Mouse (Mus musculus): ENCODE measurements around the gene Krt80.
"Not testable (repeated sequence)": the region's sequence is repeated elsewhere in the genome, so short reads cannot be mapped to it uniquely, and the experiment has no call there.

The Krt80 gene

DNA sequence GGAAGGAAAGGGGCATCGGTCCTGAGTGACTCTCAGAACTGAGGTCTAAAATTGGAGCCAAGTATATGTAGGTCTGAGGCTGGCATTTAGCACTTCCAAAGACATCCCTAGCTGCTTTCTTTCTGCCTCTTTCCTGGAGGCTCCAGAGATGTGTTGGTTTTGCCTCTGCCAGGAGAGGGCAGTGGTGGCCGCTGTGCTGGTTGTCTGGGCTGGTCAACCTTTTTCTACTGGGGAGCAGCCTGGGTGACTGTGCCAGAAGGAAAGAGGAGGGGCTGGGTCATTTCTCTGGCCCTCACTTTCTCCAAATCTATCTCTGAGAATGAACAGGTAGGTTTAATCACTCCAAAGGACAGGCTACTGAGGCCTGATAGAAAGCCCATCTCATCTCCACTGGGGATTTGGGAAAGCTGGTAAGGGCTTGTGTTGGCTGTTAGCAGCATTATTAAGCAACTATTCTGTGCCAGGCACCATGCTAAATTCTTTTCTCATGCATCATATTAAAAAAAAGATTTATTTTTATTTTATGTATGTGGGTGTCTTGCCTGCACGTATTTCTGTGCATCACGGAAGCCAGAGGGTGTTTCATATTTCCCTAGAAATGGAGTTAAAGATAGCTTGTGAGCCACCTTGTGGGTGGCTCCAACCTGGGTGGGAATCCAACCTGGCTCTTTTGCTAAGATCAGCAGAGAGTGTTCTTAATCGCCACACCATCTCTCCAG is 28.0 kb downstream of the Krt80 start:
- peak; percentile 83 for ATAC-seq (ENCODE audit: low TSS enrichment)

- ATAC-seq (ENCODE audit: low TSS enrichment): peak; percentile 82
These were observed 30.4 kb downstream of the Krt80 start for GRCm38 (mm10) chr15:101339537-101339936.

- ATAC-seq (ENCODE audit: low TSS enrichment): no peak
These were observed 31.6 kb downstream of the Krt80 start for GRCm38 (mm10) chr15:101338359-101338758.

- no peak for ATAC-seq (ENCODE audit: low TSS enrichment)
These were observed 33.3 kb downstream of the Krt80 start for GRCm38 (mm10) chr15:101336474-101337174.

GRCm38 (mm10) chr15:101333648-101334047 is 36.3 kb downstream of the Krt80 start:
- no peak for ATAC-seq (ENCODE audit: low TSS enrichment)

GRCm38 (mm10) chr15:101333165-101333564 is 36.8 kb downstream of the Krt80 start:
- no peak for ATAC-seq (ENCODE audit: low TSS enrichment)

DNA sequence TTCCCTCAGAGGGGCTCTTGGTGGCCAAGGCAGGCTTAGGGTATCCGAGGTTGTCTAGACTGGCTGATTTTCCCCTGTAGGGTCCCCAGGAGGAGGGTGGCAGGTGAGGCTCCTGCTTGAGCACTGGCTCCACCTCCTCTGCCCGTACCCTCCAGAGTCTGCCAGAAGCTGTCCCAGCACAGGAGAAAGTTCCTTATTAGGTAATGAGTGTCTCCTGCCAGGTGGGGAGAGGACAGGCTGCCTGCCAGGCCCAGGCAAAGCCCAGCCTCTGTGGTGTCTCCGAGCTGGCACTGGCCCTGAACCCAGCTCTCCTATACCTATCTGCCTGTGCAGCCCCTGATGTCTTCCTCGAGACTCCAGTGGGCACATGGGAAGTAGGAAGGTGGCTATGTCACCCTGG is 37.6 kb downstream of the Krt80 start:
- no peak for ATAC-seq (ENCODE audit: low TSS enrichment)

DNA sequence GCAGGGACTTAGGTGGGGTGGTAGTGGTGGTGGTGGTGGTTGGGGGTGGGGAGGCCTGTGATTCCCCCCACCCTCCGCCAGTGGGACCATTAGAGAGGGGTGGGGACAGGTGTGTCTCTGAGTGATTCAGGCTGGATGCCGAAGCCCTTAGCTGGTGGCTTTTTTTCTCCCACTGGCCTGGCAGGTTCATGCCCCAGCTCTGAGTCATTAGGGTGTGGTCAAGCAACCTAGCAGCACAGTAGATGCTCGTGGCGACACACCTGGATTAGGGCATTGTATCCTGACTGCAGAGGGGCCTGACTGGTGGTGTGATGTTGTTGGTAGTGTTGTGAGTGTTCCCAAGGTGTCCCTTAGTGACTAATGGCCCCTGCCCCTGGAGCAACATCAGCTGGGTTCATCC is 38.9 kb downstream of the Krt80 start:
- no peak for ATAC-seq (ENCODE audit: low TSS enrichment)

- no peak for ATAC-seq (ENCODE audit: low TSS enrichment)
These were observed 40.4 kb downstream of the Krt80 start for GRCm38 (mm10) chr15:101329564-101329892.

DNA sequence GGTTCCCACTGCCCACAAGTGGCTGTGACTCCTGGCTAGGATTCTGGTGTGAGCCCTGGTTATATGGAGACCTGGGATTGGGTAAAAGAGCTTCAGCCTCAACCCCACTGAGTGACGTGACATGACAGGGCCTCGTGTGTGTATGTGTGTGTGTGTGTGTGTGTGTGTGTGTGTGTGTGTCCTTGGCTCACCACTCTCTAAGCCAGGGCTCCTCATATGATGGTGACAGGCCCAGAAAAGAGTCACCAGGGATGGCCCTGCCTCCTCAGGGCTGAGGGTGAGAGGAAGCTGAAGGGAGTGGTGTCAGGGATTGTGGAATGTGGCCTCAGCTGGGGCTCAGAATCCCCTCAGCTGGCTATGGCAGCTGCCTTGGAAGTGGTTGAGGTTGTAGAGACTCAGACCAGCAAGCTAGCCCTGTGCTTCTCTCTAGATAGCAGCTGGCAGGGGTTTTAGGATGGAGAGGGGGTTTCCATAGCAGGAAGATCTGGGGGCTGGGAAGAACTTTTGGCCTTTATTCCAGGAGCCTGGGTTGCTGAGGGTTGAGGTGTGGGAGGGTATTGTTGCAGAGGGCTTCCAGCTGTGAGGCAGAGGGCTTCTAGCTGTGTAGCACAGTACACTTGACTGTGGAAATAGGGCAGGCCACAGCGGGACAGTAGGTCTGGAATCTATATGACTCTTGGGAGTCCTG is 40.9 kb downstream of the Krt80 start:
- no peak for ATAC-seq (ENCODE audit: low TSS enrichment)

GRCm38 (mm10) chr15:101327282-101327681 is 42.7 kb downstream of the Krt80 start:
- peak; percentile 85 for ATAC-seq (ENCODE audit: low TSS enrichment)

- ATAC-seq (ENCODE audit: low TSS enrichment): no peak
These were observed 43.9 kb downstream of the Krt80 start for GRCm38 (mm10) chr15:101325991-101326534.

DNA sequence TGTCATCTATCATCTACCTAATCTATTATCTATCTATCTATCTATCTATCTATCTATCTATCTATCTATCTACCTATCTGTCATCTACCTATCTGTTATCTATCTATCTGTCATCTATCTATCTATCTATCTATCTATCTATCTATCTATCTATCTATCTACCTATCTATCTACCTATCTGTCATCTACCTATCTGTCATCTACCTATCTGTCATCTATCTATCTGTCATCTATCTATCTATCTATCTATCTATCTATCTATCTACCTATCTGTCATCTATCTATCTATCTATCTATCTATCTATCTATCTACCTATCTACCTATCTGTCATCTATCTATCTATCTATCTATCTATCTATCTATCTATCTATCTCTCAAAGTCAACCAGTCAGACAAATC is 45.6 kb downstream of the Krt80 start:
- ATAC-seq (ENCODE audit: low TSS enrichment): not testable (repeated sequence)

DNA sequence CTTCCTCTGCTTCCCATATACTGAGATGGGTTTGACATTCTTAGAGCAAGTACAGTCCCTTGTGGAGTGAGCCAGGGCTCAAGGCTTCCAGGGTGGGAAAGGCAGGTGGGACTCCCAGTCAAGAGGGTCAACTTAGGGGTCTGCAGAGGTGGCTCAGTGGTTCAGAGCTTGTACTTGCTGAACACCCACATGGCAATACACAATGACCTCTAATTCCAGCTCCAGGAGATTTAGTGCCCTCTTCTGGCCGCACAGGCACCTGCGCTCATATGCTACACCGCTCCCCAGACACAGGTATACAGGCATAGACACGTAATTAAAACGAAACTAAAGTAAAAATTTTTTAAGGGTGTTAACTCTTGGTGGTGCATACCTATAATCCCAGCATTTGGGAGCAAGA is 46.5 kb downstream of the Krt80 start:
- ATAC-seq (ENCODE audit: low TSS enrichment): no peak

GRCm38 (mm10) chr15:101322640-101323039 is 47.3 kb downstream of the Krt80 start:
- no peak for ATAC-seq (ENCODE audit: low TSS enrichment)

- ATAC-seq (ENCODE audit: low TSS enrichment): no peak
These were observed 47.9 kb downstream of the Krt80 start for GRCm38 (mm10) chr15:101322106-101322505.

DNA sequence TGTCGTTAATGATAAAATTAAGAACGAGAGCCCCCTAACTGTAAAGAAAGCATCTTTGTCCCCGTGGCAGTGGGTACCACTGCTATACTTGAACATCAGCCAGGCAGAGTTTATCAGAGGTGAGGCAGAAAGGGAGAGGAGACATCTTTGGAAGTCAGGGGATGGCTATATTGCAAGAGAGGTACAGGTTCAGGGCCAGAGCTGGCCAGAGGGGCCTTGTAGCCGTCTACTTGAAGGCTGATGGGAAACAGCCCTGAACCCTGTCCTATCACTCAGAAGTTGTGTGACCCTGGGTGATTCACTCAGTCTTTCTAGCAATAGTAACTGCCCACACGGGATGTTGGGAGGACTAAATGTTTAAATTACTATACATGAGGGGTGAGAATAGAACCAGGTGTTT is 48.8 kb downstream of the Krt80 start:
- ATAC-seq (ENCODE audit: low TSS enrichment): no peak

- ATAC-seq (ENCODE audit: low TSS enrichment): no peak
These were observed 49.3 kb downstream of the Krt80 start for GRCm38 (mm10) chr15:101320618-101321041.

- ATAC-seq (ENCODE audit: low TSS enrichment): no peak
These were observed 49.8 kb downstream of the Krt80 start for GRCm38 (mm10) chr15:101320010-101320617.

DNA sequence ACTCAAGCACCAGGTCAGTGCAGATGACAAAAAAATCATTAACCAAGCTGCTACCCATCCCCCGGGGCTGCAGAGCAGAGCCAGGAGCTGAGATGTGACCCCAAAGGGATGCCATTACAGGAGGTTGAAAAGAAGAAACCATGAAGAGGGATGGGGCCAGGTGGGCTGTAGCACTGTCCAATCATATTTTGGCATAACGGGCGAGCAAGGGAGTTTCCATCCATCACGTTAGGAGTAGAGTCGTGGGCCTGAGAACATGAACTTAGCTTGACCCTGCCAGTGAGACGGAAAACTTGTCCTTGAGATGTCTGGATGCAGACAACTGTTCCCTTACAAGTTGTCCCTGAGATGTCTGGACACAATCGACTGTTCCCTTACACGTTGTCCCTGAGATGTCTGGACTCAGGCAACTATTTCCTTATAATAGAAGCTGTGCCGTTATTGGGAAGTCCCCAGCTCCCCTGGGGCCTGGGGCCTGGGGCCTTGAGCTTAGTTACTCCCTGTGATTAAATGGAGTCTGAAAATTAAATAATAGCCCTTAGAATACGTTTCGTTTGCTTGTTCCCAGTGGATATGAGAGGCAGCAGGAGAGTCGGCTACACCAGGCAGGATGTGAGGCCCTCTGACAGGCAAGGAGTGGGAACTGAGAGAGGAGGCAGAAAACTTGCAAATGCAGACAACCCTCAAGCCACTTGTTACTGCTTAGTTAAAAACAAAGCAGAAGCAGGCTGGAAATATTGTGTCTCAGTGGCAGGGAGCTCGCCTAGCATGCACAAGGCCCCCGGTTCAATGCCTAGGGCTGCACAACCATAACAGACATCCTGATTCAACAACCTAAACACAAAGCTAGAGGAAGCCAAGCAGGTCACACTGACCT is 50.8 kb downstream of the Krt80 start:
- no peak for ATAC-seq (ENCODE audit: low TSS enrichment)

DNA sequence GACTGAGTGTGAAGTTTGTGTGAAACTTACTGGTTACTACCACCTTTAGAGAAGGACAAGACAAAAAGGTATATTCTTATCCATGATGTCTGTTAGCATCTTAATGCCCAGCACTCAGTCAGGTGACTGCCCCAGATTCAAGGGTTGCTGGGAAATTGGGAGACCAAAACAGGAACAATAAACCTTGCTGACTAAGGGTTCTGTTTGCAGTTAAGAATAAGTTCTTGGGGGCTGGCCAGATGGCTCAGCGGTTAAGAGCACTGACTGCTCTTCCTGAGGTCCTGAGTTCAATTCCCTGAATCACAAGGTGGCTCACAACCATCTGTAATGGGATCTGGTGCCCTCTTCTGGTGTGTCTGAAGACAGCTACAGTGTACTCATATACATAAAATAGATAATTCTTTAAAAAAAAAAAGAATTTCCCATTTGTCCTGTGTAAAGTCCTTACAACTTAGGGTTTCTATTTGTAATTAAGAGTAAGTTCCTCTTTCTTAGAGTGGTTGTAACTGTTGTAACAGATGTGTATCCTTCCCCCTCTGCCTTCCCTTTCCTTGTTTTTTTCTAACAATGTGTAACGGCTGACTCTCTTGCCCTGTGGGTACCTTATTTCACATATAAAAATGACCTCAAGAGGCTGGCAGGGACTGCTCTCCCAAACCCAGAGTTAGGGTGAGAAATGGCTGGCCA is 52.0 kb downstream of the Krt80 start:
- no peak for ATAC-seq (ENCODE audit: low TSS enrichment)

Measured in frontal cortex, adult (tissue).